Mouse (Mus musculus) stomach, embryonic 16.5 days (tissue): ENCODE results near the gene Tyw5. TPM values are rescaled to one million over a fixed set of nuclear protein-coding genes. Genes with fewer than 3 reads are reported as not detected.

Experiments
- ATAC-seq: fragments of 200-750 bp; cut with Nextera tagmentation; 2 replicates; pipeline ENCODE4 v1.8.0; 2017; ENCODE audit warnings: moderate number of reproducible peaks, moderate TSS enrichment; ENCODE audit not compliant: insufficient read depth, low FRiP score
- H3K27ac ChIP-seq: fragments of 300-500 bp; sonication (generic); 2 replicates; pipeline ENCODE4 v1.5.1; 2014; ENCODE audit warnings: low read length
- H3K27me3 ChIP-seq: fragments of 300-500 bp; sonication (generic); 2 replicates; pipeline ENCODE4 v1.6.1; 2014; ENCODE audit warnings: low read length, control low read depth, mixed read lengths; ENCODE audit not compliant: control insufficient read depth, insufficient read depth
- H3K36me3 ChIP-seq: fragments of 300-500 bp; sonication (generic); 2 replicates; pipeline ENCODE4 v1.6.1; 2014; ENCODE audit warnings: low read length; ENCODE audit not compliant: control insufficient read depth, insufficient read depth
- H3K4me1 ChIP-seq: fragments of 300-500 bp; sonication (generic); 2 replicates; pipeline ENCODE4 v1.6.1; 2014; ENCODE audit warnings: low read length, control low read depth, mixed read lengths; ENCODE audit not compliant: control insufficient read depth, insufficient read depth
- H3K4me2 ChIP-seq: fragments of 300-500 bp; sonication (generic); 2 replicates; pipeline ENCODE4 v1.6.1; 2014; ENCODE audit warnings: low read depth, low read length, mixed read lengths
- H3K4me3 ChIP-seq: fragments of 300-500 bp; sonication (generic); replicated peaks from 2 replicates; pipeline ENCODE4 v1.5.1; 2014; ENCODE audit warnings: mild to moderate bottlenecking, low read length
- H3K9ac ChIP-seq: fragments of 300-500 bp; sonication (generic); 2 replicates; pipeline ENCODE4 v1.6.1; 2014; ENCODE audit warnings: low read length
- H3K9me3 ChIP-seq: fragments of 300-500 bp; sonication (generic); replicated peaks from 2 replicates; pipeline ENCODE4 v1.6.1; 2016; ENCODE audit warnings: low read length, control low read depth; ENCODE audit not compliant: control insufficient read depth
- WGBS: fragments of 180-500 bp; shearing (Covaris S2); extraction: QIAGEN DNeasy Blood & Tissue Kit; methylation state at CpG from one replicate; pipeline ENCODE4 v1.1.7; 2014; 5-methylcytosine and 5-hydroxymethylcytosine counted together
- polyA plus RNA-seq: library from polyadenylated mRNA; unstranded; fragments of >200 nt; fragmentation: Nextera tagmentation; extraction: Ambion mirVana; gene quantifications from 2 replicates; pipeline ENCODE4 v1.2.1, GENCODE M21; 2015

The Tyw5 gene
- polyA plus RNA-seq, 1 experiment from 2014 or later = 29.2 TPM

- H3K27ac ChIP-seq = no peak overlapping the region
- no peak overlapping the region for H3K4me2 ChIP-seq
- H3K36me3 ChIP-seq = no peaks in the 10 kb centered on the region
- no peaks in the 10 kb centered on the region for H3K9me3 ChIP-seq
- no peaks in the 10 kb centered on the region for H3K4me1 ChIP-seq
- no peak overlapping the region for H3K9ac ChIP-seq
- no peaks in the 10 kb centered on the region for H3K27me3 ChIP-seq
- H3K4me3 ChIP-seq = no peak overlapping the region
- 79% methylated on average over 4 of the region's 4 CpGs for WGBS
- no peak for ATAC-seq
Observed at GRCm38 (mm10) chr1:57369111-57369510, 37.8 kb downstream of the Tyw5 start.

- 87% methylated on average over 3 of the region's 3 CpGs for WGBS
- Histone ChIP-seq H3K27ac (no peak overlapping the region), H3K9me3 (no peaks in the 10 kb centered on the region), H3K9ac (no peak overlapping the region), H3K4me1 (no peaks in the 10 kb centered on the region), H3K4me3 (no peak overlapping the region), H3K4me2 (no peak overlapping the region), H3K36me3 (no peaks in the 10 kb centered on the region), H3K27me3 (no peaks in the 10 kb centered on the region)
- no peak for ATAC-seq
Observed at GRCm38 (mm10) chr1:57367446-57367845, 39.5 kb downstream of the Tyw5 start.

GRCm38 (mm10) chr1:57358546-57358945 is 48.4 kb downstream of the Tyw5 start:
- Histone ChIP-seq H3K36me3 (no peaks in the 10 kb centered on the region), H3K4me3 (no peak overlapping the region), H3K4me1 (no peaks in the 10 kb centered on the region), H3K9me3 (no peaks in the 10 kb centered on the region), H3K4me2 (no peak overlapping the region), H3K27ac (no peak overlapping the region), H3K9ac (no peak overlapping the region), H3K27me3 (no peaks in the 10 kb centered on the region)
- ATAC-seq = no peak
- whole genome bisulfite sequencing = 86% methylated on average over 5 of the region's 5 CpGs

- Histone ChIP-seq H3K9ac (no peak overlapping the region), H3K27me3 (no peaks in the 10 kb centered on the region), H3K4me1 (no peaks in the 10 kb centered on the region), H3K4me3 (no peak overlapping the region), H3K9me3 (no peaks in the 10 kb centered on the region), H3K27ac (no peak overlapping the region), H3K36me3 (no peaks in the 10 kb centered on the region), H3K4me2 (no peak overlapping the region)
- WGBS = 53% methylated on average over 1 of the region's 1 CpGs
- no peak for ATAC-seq
Observed at GRCm38 (mm10) chr1:57351941-57352340, 55.0 kb downstream of the Tyw5 start.

- no peak overlapping the region for H3K4me2 ChIP-seq
- ATAC-seq = no peak
- H3K36me3 ChIP-seq = no peaks in the 10 kb centered on the region
- H3K27me3 ChIP-seq = no peaks in the 10 kb centered on the region
- no peak overlapping the region for H3K27ac ChIP-seq
- no peaks in the 10 kb centered on the region for H3K9me3 ChIP-seq
- no peak overlapping the region for H3K9ac ChIP-seq
- no peaks in the 10 kb centered on the region for H3K4me1 ChIP-seq
- no peak overlapping the region for H3K4me3 ChIP-seq
Observed at GRCm38 (mm10) chr1:57347487-57347886, 59.4 kb downstream of the Tyw5 start.

- H3K4me1 ChIP-seq = no peaks in the 10 kb centered on the region
- H3K27me3 ChIP-seq = no peaks in the 10 kb centered on the region
- ATAC-seq = peak; percentile 76; the same call in 1 of the 2 replicates
- H3K27ac ChIP-seq = peak overlapping the region; percentile 31; the same call in 1 of the 2 replicates
- no peaks in the 10 kb centered on the region for H3K36me3 ChIP-seq
- WGBS = 36% methylated on average over 2 of the region's 2 CpGs
- H3K4me3 ChIP-seq = no peak overlapping the region
- H3K9ac ChIP-seq = no peak overlapping the region
- H3K4me2 ChIP-seq = no peak overlapping the region
- H3K9me3 ChIP-seq = no peaks in the 10 kb centered on the region
Observed at GRCm38 (mm10) chr1:57341197-57341596, 65.7 kb downstream of the Tyw5 start.

GRCm38 (mm10) chr1:57339156-57339796 is 67.6 kb downstream of the Tyw5 start:
- Histone ChIP-seq H3K36me3 (no peaks in the 10 kb centered on the region), H3K9me3 (no peaks in the 10 kb centered on the region), H3K4me1 (no peaks in the 10 kb centered on the region), H3K27ac (no peak overlapping the region), H3K27me3 (no peaks in the 10 kb centered on the region), H3K4me2 (no peak overlapping the region), H3K9ac (no peak overlapping the region), H3K4me3 (no peak overlapping the region)
- WGBS = 45% methylated on average over 14 of the region's 14 CpGs
- ATAC-seq = no peak

Other genes starting within 250 kb of the Tyw5 start
- 11.5 and 14.8 TPM in 2 replicates for gene 1700066M21Rik, start 29.5 kb downstream of the Tyw5 start, polyA plus RNA-seq
- 15.8 and 17.1 TPM in 2 replicates for gene Maip1, start 773 bp downstream of the Tyw5 start, polyA plus RNA-seq